Mouse (Mus musculus) MEL (cell line): Measurements from ENCODE around the gene Snrpn. TPM values are rescaled to one million over a fixed set of nuclear protein-coding genes. Genes with fewer than 3 reads are reported as not detected.

Source experiments
- polyA plus RNA-seq, 2 experiments: library from polyadenylated mRNA; stranded (reverse) in 1 of 2; unstranded in 1 of 2; fragments of >175 nt in 1 of 2; fragments of >200 nt in 1 of 2; gene quantifications; 2 replicates each; pipeline versions ENCODE4 v1.2.1 to v1.2.4; 2012; ENCODE audit warnings: low replicate concordance in 2 of 2, low read depth in 1 of 2; ENCODE audit not compliant: insufficient read length in 2 of 2, insufficient read depth in 1 of 2, missing spikeins in 1 of 2
- total RNA-seq: library from RNA; depleted of rRNA; stranded (reverse); fragments of 300-350 nt; gene quantifications from 2 replicates; pipeline ENCODE4 v1.2.3, GENCODE M21; 2012; rRNA removed

Snrpn gene
- total and polyA plus RNA-seq, 3 experiments, result not detected

Other genes with a start within 250 kb of the Snrpn start
- gene Snurf, start 135.2 kb downstream of the Snrpn start, total RNA-seq, result not detected in 2 replicates
- not detected for gene Snurf, start 135.2 kb downstream of the Snrpn start, polyA plus RNA-seq
- not detected in 2 replicates for gene Gm38393, start 135.2 kb downstream of the Snrpn start, total RNA-seq
- under 1 TPM in 1 of 2 experiments, not detected in 1; 0.11 TPM for gene Gm38393, start 135.2 kb downstream of the Snrpn start, polyA plus RNA-seq